Mouse (Mus musculus) E14TG2a.4 (cell line): ENCODE results near the gene Pank4.

Source experiments
- H3K27me3 ChIP-seq: 2 replicates; pipeline ENCODE4 v1.6.1; 2014; ENCODE audit warnings: low read length, control low read depth; ENCODE audit not compliant: insufficient read depth
- H3K36me3 ChIP-seq: 2 replicates; pipeline ENCODE4 v1.6.1; 2014; ENCODE audit warnings: low read length, control low read depth; ENCODE audit not compliant: insufficient read depth
- H3K4me1 ChIP-seq: replicated peaks from 2 replicates; pipeline ENCODE4 v1.6.1; 2014; ENCODE audit warnings: low read depth, low read length, control low read depth
- H3K4me3 ChIP-seq: replicated peaks from 2 replicates; pipeline ENCODE4 v1.5.1; 2014; ENCODE audit warnings: mild to moderate bottlenecking, low read length
- H3K9me3 ChIP-seq: 2 replicates; pipeline ENCODE4 v1.6.1; 2014; ENCODE audit warnings: low read length, control low read depth
- CTCF ChIP-seq: conservative IDR thresholded peaks from 2 replicates; pipeline ENCODE4 v1.5.1; 2014; ENCODE audit warnings: low read length
- NANOG ChIP-seq: IDR thresholded peaks from 2 replicates; pipeline ENCODE4 v1.6.1; 2014; ENCODE audit warnings: borderline replicate concordance, low read length, mixed read lengths
- POU5F1 ChIP-seq: IDR thresholded peaks from 2 replicates; pipeline ENCODE4 v1.6.1; 2014; ENCODE audit warnings: low read length, borderline replicate concordance

Pank4 gene

DNA sequence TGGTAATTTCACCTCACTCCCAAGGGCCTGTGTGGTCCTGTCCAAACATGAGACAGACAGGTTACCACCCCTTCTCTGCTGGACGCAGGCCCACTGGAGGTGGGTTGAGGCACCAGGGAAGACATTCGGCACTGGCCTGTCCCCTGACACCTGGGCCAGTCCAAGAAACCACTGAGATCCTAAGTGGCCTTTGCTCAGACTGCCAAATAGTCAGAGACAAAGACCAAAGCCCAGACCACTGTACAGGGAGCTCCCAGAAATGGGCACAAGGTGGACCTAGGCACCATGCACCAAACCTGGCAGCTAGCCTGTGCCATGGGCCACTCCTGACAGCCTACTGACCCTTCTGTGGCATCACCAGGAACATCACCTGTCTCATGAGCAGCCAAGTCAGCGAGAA is 45.3 kb downstream of the Pank4 start:
- Histone ChIP-seq H3K4me3 (no peak overlapping the region), H3K27me3 (peaks cover 26% of the 10 kb centered on the region), H3K36me3 (no peaks in the 10 kb centered on the region), H3K4me1 (no peaks in the 10 kb centered on the region), H3K9me3 (no peaks in the 10 kb centered on the region)
- TF ChIP-seq NANOG = no peak
- no peak for TF ChIP-seq CTCF
- TF ChIP-seq POU5F1 = no peak

- Histone ChIP-seq H3K9me3 (no peaks in the 10 kb centered on the region), H3K4me3 (no peak overlapping the region), H3K27me3 (peaks cover 30% of the 10 kb centered on the region), H3K36me3 (no peaks in the 10 kb centered on the region), H3K4me1 (no peaks in the 10 kb centered on the region)
- no peak for TF ChIP-seq NANOG
- no peak for TF ChIP-seq POU5F1
- TF ChIP-seq CTCF = no peak
Measured at GRCm38 (mm10) chr4:155010870-155011269, 46.9 kb downstream of the Pank4 start.

DNA sequence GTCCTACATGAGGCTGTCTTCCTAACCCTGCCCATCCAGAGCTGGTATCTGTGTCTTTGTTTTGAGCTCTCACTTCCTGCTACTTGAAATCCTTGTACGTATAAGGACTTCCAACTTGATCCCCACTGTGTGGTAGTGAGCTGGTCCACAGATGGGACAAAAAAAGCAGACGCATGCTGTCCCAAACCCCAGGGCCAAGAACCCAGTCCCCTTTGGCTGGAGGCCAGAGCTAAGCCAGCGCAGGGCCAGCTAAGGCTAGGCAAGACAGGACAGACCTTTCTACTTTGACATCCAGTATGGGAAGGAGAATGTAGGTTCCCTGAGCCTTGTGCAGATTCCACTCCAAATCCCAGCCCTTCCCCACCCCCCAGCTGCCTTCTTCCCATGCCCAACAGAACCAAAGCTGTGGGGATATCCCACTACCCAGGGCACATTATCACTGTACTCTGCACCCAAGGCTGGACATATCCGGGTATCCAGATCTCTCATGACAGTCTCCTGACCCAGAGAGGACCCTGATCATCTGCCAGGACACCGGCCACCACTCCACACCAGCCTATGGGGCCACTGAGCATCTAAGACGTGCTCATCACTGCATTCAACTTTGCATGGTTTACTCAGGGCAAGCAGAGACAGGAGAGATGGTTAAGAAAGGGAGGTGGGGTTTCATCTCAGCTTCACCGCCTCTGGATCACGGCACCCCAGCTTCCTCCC is 47.5 kb downstream of the Pank4 start:
- no peak overlapping the region for H3K4me3 ChIP-seq

DNA sequence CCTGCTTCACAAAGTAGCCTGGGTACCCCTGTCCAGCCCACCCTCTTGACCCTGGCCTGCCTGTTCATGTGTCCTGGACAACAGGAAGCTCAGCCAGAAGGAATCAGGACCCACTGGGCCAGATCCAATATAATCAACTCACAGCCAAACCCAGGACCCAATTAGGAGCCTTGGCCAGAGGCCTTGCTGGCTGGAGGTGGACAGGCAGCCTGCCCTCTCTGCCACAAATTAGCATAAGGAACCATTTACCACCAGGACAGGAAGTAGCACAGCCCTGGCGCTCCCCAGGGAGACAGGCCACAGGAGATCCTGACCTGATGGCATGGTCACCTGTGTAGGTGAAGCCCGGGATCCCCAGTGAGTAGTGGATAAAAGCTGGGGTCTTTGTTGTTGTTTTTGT is 48.2 kb downstream of the Pank4 start:
- Histone ChIP-seq H3K27me3 (peaks cover 35% of the 10 kb centered on the region), H3K4me3 (no peak overlapping the region), H3K4me1 (no peaks in the 10 kb centered on the region), H3K9me3 (no peaks in the 10 kb centered on the region), H3K36me3 (no peaks in the 10 kb centered on the region)
- no peak for TF ChIP-seq NANOG
- TF ChIP-seq CTCF = no peak
- TF ChIP-seq POU5F1 = no peak

More for the DNA sequence above, 47.5 kb downstream of the Pank4 start:
- H3K4me1 ChIP-seq = no peaks in the 10 kb centered on the region
- H3K9me3 ChIP-seq = no peaks in the 10 kb centered on the region
- TF ChIP-seq POU5F1 = no peak
- no peak for TF ChIP-seq NANOG
- no peak for TF ChIP-seq CTCF
- H3K27me3 ChIP-seq = peaks cover 30% of the 10 kb centered on the region
- H3K36me3 ChIP-seq = no peaks in the 10 kb centered on the region

GRCm38 (mm10) chr4:155012788-155013187 is 48.9 kb downstream of the Pank4 start:
- H3K36me3 ChIP-seq = no peaks in the 10 kb centered on the region
- no peaks in the 10 kb centered on the region for H3K9me3 ChIP-seq
- no peak for TF ChIP-seq NANOG
- TF ChIP-seq CTCF = peak; percentile 95
- peaks cover 41% of the 10 kb centered on the region for H3K27me3 ChIP-seq
- H3K4me3 ChIP-seq = no peak overlapping the region
- no peaks in the 10 kb centered on the region for H3K4me1 ChIP-seq

DNA sequence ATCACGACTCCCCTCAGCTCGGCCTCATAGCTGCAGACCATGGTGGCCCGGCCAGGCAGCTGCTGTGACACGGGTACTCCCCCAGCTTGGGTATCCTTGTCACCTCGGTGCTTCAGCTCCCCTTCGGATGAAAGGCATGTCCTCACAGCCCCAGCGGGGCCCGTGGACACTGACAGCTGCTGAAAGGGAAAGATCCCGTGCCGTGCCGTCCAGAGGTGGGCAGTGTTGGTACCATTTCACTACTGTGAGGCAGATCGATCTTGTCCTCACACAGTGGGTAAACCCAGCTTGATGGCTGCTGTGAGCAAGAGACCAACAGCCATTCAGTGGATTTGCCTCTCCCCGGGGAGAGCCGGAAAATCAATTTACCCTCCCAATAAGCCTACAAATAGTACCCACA is 50.3 kb downstream of the Pank4 start:
- no peak overlapping the region for H3K4me3 ChIP-seq
- H3K4me1 ChIP-seq = peaks cover 10% of the 10 kb centered on the region
- no peaks in the 10 kb centered on the region for H3K36me3 ChIP-seq
- H3K27me3 ChIP-seq = peaks cover 39% of the 10 kb centered on the region
- no peaks in the 10 kb centered on the region for H3K9me3 ChIP-seq
- TF ChIP-seq NANOG (no peak), POU5F1 (no peak), CTCF (no peak)

- Histone ChIP-seq H3K27me3 (peaks cover 37% of the 10 kb centered on the region), H3K36me3 (no peaks in the 10 kb centered on the region), H3K9me3 (no peaks in the 10 kb centered on the region), H3K4me3 (no peak overlapping the region), H3K4me1 (peaks cover 16% of the 10 kb centered on the region)
- no peak for TF ChIP-seq POU5F1
- TF ChIP-seq CTCF = no peak
- TF ChIP-seq NANOG = no peak
Measured at GRCm38 (mm10) chr4:155014791-155015190, 50.9 kb downstream of the Pank4 start.

DNA sequence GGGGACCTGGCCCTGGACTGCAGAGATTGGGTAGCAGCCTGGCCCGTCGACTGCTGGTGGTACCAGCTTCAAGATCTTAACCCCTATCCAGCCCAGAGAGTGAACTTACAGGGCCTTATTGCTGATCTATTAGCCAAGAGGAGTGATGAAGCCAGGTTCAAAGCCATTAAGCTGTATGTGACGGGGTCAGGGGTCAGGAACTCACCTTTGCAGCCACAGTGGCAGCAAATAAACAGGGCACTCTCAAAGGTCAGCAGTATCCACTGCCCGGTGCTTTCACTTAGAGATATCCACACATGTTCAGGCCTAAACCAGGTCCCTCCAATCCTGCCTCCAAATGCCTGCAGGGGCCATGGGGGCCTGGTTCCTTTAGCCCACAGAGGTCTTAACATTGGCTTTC is 51.6 kb downstream of the Pank4 start:
- Histone ChIP-seq H3K4me1 (peaks cover 16% of the 10 kb centered on the region), H3K9me3 (no peaks in the 10 kb centered on the region), H3K27me3 (peaks cover 34% of the 10 kb centered on the region), H3K36me3 (no peaks in the 10 kb centered on the region), H3K4me3 (no peak overlapping the region)
- TF ChIP-seq NANOG (no peak), POU5F1 (no peak), CTCF (no peak)

GRCm38 (mm10) chr4:155016807-155017206 is 52.9 kb downstream of the Pank4 start:
- TF ChIP-seq NANOG (no peak), CTCF (no peak), POU5F1 (no peak)
- Histone ChIP-seq H3K9me3 (no peaks in the 10 kb centered on the region), H3K36me3 (no peaks in the 10 kb centered on the region), H3K4me1 (peaks cover 16% of the 10 kb centered on the region), H3K4me3 (no peak overlapping the region), H3K27me3 (peaks cover 37% of the 10 kb centered on the region)
